Mouse (Mus musculus) erythroblast, embryonic 14.5 days (primary cell): Measurements from ENCODE around the gene Spaca9.

Experiments used
- GATA1 ChIP-seq: IDR thresholded peaks from 2 replicates; pipeline ENCODE4 v1.6.1; 2012; ENCODE audit warnings: low read length, inconsistent platforms, mixed read lengths
- TAL1 ChIP-seq: IDR thresholded peaks from 3 replicates; pipeline ENCODE4 v1.6.1; 2012; ENCODE audit warnings: low read length, inconsistent platforms, mixed read lengths

DNA sequence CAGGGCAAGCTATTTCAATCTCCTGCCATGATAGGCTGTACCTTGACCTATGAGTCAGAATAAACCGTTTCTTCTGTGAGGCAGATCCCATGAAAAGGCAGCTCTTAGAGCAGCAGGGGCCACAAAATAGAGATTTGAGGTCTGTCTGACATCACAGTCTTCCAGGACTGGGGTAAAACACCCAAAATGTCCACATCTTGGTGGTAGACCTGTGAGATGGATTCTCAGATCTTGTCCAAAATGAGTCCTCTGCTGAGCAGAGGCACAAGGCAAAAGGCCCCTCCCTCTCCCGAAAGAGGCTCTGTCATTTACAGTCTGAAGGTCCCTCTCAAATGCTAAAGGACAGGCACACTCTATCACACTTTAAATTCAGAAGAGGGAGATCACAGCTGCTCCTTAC lies 48.2 kb upstream of the Spaca9 start:
- no peak for TF ChIP-seq TAL1
- no peak for TF ChIP-seq GATA1
